Mouse (Mus musculus) intestine, embryonic 16.5 days (tissue): ENCODE measurements around the gene Ap4m1. TPM values are rescaled to one million over a fixed set of nuclear protein-coding genes. Genes with fewer than 3 reads are reported as not detected.
A peak's percentile ranks its signal among the peaks of the same experiment; 100 is the strongest.
"Not testable (repeated sequence)": the region's sequence is repeated elsewhere in the genome, so short reads cannot be mapped to it uniquely, and the experiment has no call there.

Source experiments
- ATAC-seq: fragments of 200-750 bp; cut with Nextera tagmentation; 2 replicates; pipeline ENCODE4 v1.8.0; 2017; ENCODE audit warnings: moderate TSS enrichment, moderate library complexity
- H3K27ac ChIP-seq: fragments of 300-500 bp; sonication (generic); 2 replicates; pipeline ENCODE4 v1.5.1; 2014; ENCODE audit warnings: mild to moderate bottlenecking, low read length
- H3K27me3 ChIP-seq: fragments of 300-500 bp; sonication (generic); replicated peaks from 2 replicates; pipeline ENCODE4 v1.6.1; 2014; ENCODE audit warnings: low read length, control low read depth, mixed read lengths; ENCODE audit not compliant: control insufficient read depth, insufficient read depth
- H3K36me3 ChIP-seq: fragments of 300-500 bp; sonication (generic); 2 replicates; pipeline ENCODE4 v1.6.1; 2014; ENCODE audit warnings: low read length, control low read depth; ENCODE audit not compliant: control insufficient read depth, insufficient read depth
- H3K4me1 ChIP-seq: fragments of 300-500 bp; sonication (generic); 2 replicates; pipeline ENCODE4 v1.6.1; 2014; ENCODE audit warnings: low read length, control low read depth, mixed read lengths; ENCODE audit not compliant: control insufficient read depth, insufficient read depth
- H3K4me2 ChIP-seq: fragments of 300-500 bp; sonication (generic); 2 replicates; pipeline ENCODE4 v1.6.1; 2014; ENCODE audit warnings: low read depth, low read length, control low read depth
- H3K4me3 ChIP-seq: fragments of 300-500 bp; sonication (generic); 2 replicates; pipeline ENCODE4 v1.5.1; 2014; ENCODE audit warnings: mild to moderate bottlenecking, low read length
- H3K9ac ChIP-seq: fragments of 300-500 bp; sonication (generic); 2 replicates; pipeline ENCODE4 v1.6.1; 2014; ENCODE audit warnings: low read depth, low read length
- H3K9me3 ChIP-seq: fragments of 300-500 bp; sonication (generic); 2 replicates; pipeline ENCODE4 v1.6.1; 2016; ENCODE audit warnings: low read length, control low read depth; ENCODE audit not compliant: control insufficient read depth
- WGBS: fragments of 180-500 bp; shearing (Covaris S2); extraction: QIAGEN DNeasy Blood & Tissue Kit; methylation state at CpG from one replicate; pipeline ENCODE4 v1.1.7; 2014; 5-methylcytosine and 5-hydroxymethylcytosine counted together
- polyA plus RNA-seq: library from polyadenylated mRNA; unstranded; fragments of >200 nt; fragmentation: Nextera tagmentation; extraction: Ambion mirVana; gene quantifications from 2 replicates; pipeline ENCODE4 v1.2.1, GENCODE M21; 2015

Gene Ap4m1
- polyA plus RNA-seq, 1 experiment from 2014 or later: 17.1 TPM

GRCm38 (mm10) chr5:138193771-138194727 is 22.2 kb downstream of the Ap4m1 start, which contains the start of gene Mblac1:
Gene Mblac1 (plus strand): TSS chr5:138194314.
- H3K36me3 ChIP-seq: no peaks in the 10 kb centered on the region
- H3K27ac ChIP-seq: peak within 1 kb of the TSS; percentile 85
- no peaks in the 10 kb centered on the region for H3K27me3 ChIP-seq
- peak within 1 kb of the TSS; percentile 83 for H3K9ac ChIP-seq
- H3K4me1 ChIP-seq: 0 out of 2 replicates have a peak, but pooled peaks cover 3% of the 10 kb centered on the region
- WGBS: 6% methylated on average over 54 of the region's 54 CpGs
- peak within 1 kb of the TSS; percentile 69 for H3K4me3 ChIP-seq
- peak; percentile 88 for ATAC-seq
- peak within 1 kb of the TSS; percentile 91 for H3K4me2 ChIP-seq
- H3K9me3 ChIP-seq: no peaks in the 10 kb centered on the region

GRCm38 (mm10) chr5:138194755-138195345 is 23.0 kb downstream of the Ap4m1 start:
- Histone ChIP-seq H3K4me2 (peak overlapping the region; percentile 91), H3K27ac (peak overlapping the region; percentile 85), H3K27me3 (no peaks in the 10 kb centered on the region), H3K4me3 (peak overlapping the region; percentile 69), H3K9ac (peak overlapping the region; percentile 83), H3K36me3 (no peaks in the 10 kb centered on the region), H3K4me1 (0 out of 2 replicates have a peak, but pooled peaks cover 3% of the 10 kb centered on the region), H3K9me3 (no peaks in the 10 kb centered on the region)
- peak; percentile 77 for ATAC-seq
- WGBS: 2% methylated on average over 29 of the region's 29 CpGs

DNA sequence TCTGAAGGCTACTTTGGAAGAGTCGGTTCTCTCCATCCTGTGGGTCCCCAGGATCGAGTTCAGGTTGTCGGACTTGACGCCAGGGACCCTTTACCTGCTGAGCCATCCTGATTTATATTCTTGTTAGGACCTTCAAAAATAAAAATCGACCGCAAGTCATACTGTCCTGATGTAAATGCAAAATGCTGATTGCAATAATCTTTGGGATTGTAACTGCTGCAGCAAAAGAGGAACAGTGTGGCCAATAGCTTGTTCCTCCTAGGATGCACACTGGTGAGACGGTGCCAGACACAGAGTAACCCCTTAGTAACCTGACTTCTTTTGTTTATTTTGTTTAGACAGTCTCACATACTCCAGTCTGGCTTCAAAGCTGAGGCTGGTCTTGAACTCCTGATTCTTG is 23.7 kb downstream of the Ap4m1 start:
- Histone ChIP-seq H3K4me3 (peak overlapping the region; percentile 69), H3K9me3 (no peaks in the 10 kb centered on the region), H3K4me1 (0 out of 2 replicates have a peak, but pooled peaks cover 3% of the 10 kb centered on the region), H3K9ac (peak overlapping the region; percentile 83; the same call in 1 of the 2 replicates), H3K4me2 (peak overlapping the region; percentile 91), H3K27me3 (no peaks in the 10 kb centered on the region), H3K36me3 (no peaks in the 10 kb centered on the region), H3K27ac (no peak overlapping the region)
- 74% methylated on average over 7 of the region's 7 CpGs for WGBS
- ATAC-seq: no peak

GRCm38 (mm10) chr5:138199576-138199975 is 27.8 kb downstream of the Ap4m1 start:
- no peak for ATAC-seq
- Histone ChIP-seq H3K9ac (no peak overlapping the region), H3K9me3 (no peaks in the 10 kb centered on the region), H3K4me1 (0 out of 2 replicates have a peak, but pooled peaks cover 3% of the 10 kb centered on the region), H3K27ac (no peak overlapping the region), H3K4me3 (no peak overlapping the region), H3K4me2 (no peak overlapping the region), H3K27me3 (no peaks in the 10 kb centered on the region), H3K36me3 (no peaks in the 10 kb centered on the region)
- WGBS: 6% methylated on average over 1 of the region's 1 CpGs

DNA sequence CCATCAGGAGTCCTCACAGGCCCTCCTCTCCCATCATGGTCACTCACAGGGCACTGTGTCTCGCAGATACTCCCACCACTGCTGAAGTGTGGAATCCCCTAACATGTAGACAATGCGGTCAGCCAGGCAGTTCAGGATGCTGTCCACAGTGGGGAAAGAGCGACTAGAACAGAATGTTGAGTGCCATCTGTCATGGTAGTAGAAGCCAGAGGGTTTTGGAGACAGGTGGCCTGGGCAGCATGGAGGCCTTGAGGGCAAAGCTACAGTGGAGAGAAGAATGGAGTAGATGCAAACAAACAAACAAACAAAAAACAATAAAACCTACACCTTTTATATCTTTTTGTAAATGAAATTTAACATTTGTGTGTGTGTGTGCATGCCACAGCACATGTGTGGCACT is 30.3 kb downstream of the Ap4m1 start:
- Histone ChIP-seq H3K27me3 (no peaks in the 10 kb centered on the region), H3K4me2 (no peak overlapping the region), H3K9me3 (no peaks in the 10 kb centered on the region), H3K27ac (no peak overlapping the region), H3K36me3 (no peaks in the 10 kb centered on the region), H3K9ac (no peak overlapping the region), H3K4me1 (no peaks in the 10 kb centered on the region), H3K4me3 (no peak overlapping the region)
- WGBS: 91% methylated on average over 3 of the region's 3 CpGs
- ATAC-seq: no peak

DNA sequence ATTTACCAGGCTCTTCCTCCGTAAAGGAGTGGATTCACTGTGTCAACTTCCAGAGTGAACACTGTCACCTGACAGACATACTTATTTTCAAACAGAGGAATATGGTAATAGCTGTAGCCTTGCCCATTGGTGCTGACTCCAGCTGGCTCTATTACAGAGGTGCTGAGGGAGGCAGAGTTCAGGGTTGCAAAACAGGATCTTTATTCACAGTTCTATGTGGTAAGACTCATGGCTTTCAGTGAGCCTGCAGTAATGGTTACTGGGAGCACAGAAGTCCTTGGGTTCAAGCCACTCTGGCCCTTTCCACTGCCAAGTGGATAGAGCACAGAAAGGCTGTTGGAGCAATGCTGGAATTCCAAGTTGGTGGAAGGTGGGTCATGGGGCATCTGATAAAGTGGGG is 35.5 kb downstream of the Ap4m1 start:
- no peak for ATAC-seq
- no peaks in the 10 kb centered on the region for H3K4me1 ChIP-seq
- 58% methylated on average over 1 of the region's 1 CpGs for WGBS

DNA sequence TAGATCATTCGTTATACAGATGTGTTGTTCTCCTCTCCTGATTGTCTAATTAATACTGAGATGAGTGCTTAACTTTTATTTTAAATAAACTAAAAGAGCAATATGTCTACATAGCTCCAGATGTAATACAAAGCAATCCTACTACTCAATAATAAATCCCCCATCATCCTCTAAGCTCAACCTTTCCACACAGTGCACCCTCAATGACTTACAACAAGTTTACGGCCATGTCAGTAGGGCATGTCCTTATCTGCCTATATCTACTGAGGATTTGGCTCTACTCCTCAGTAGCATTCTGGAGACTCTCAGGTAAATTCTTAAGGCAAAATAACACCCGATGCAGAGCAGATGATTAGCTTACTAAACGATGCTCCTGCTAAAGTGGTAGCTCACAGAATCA is 36.1 kb downstream of the Ap4m1 start:
- no peaks in the 10 kb centered on the region for H3K9me3 ChIP-seq
- H3K4me2 ChIP-seq: no peak overlapping the region
- no peak overlapping the region for H3K4me3 ChIP-seq
- H3K27me3 ChIP-seq: no peaks in the 10 kb centered on the region
- no peaks in the 10 kb centered on the region for H3K36me3 ChIP-seq
- WGBS: 79% methylated on average over 4 of the region's 4 CpGs
- no peak for ATAC-seq
- no peak overlapping the region for H3K9ac ChIP-seq
- H3K27ac ChIP-seq: no peak overlapping the region
- H3K4me1 ChIP-seq: no peaks in the 10 kb centered on the region

More for the DNA sequence above, 35.5 kb downstream of the Ap4m1 start:
- no peaks in the 10 kb centered on the region for H3K9me3 ChIP-seq
- no peak overlapping the region for H3K27ac ChIP-seq
- no peaks in the 10 kb centered on the region for H3K27me3 ChIP-seq
- H3K36me3 ChIP-seq: no peaks in the 10 kb centered on the region
- H3K4me2 ChIP-seq: no peak overlapping the region
- H3K9ac ChIP-seq: no peak overlapping the region
- no peak overlapping the region for H3K4me3 ChIP-seq

- H3K9ac ChIP-seq, ATAC-seq, H3K4me1 ChIP-seq, H3K4me2 ChIP-seq, H3K4me3 ChIP-seq, H3K27ac ChIP-seq, H3K27me3 ChIP-seq, H3K36me3 ChIP-seq, H3K9me3 ChIP-seq: not testable (repeated sequence)
- 94% methylated on average over 13 of the region's 13 CpGs for WGBS
Observed at GRCm38 (mm10) chr5:138216632-138217031, 44.8 kb downstream of the Ap4m1 start.

GRCm38 (mm10) chr5:138219864-138220263 is 48.1 kb downstream of the Ap4m1 start:
- WGBS: 46% methylated on average over 2 of the region's 2 CpGs
- no peak overlapping the region for H3K27ac ChIP-seq

More at GRCm38 (mm10) chr5:138219864-138220263, 48.1 kb downstream of the Ap4m1 start:
- no peak overlapping the region for H3K4me3 ChIP-seq
- no peaks in the 10 kb centered on the region for H3K36me3 ChIP-seq
- peaks cover 6% of the 10 kb centered on the region for H3K9me3 ChIP-seq
- H3K4me1 ChIP-seq: no peaks in the 10 kb centered on the region
- no peaks in the 10 kb centered on the region for H3K27me3 ChIP-seq
- no peak for ATAC-seq
- H3K9ac ChIP-seq: no peak overlapping the region
- H3K4me2 ChIP-seq: no peak overlapping the region
